Mouse (Mus musculus) myocyte (in vitro differentiated cells): ENCODE results near the gene Oxgr1.

Experiments
- E2F4 ChIP-seq: IDR thresholded peaks from one replicate; pipeline ENCODE4 v1.6.1; 2011; ENCODE audit warnings: mild to moderate bottlenecking, control low read depth, moderate library complexity; ENCODE audit not compliant: insufficient read depth
- POLR2A ChIP-seq: IDR thresholded peaks from one replicate; pipeline ENCODE4 v1.6.1; 2011; ENCODE audit warnings: low read depth, mild to moderate bottlenecking, control low read depth, moderate library complexity; ENCODE audit not compliant: insufficient read length
- SRF ChIP-seq: IDR thresholded peaks from one replicate; pipeline ENCODE4 v1.6.1; 2011; ENCODE audit warnings: low read depth; ENCODE audit not compliant: control insufficient read depth, insufficient read length

DNA sequence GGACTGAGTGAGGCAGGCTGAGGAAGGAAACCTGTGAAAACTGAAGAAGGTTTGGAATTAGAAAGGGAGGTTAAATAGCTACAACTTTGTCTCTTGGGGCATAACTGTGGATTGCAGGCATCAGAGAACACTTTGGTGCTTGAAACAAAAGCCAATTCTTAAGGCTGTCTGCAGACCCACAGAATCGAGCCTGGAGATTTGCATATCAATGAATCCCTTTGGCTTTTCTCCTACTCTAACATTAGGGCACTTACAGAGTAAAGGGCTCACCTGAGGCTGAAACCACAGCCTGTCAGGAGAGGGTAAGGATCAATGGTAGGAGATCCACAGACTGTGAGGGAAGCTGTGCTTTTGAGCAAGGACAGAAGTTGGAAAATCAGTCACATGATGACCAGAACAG, 8.8 kb downstream of the Oxgr1 start:
- TF ChIP-seq SRF: no peak
- TF ChIP-seq E2F4: no peak
- no peak for TF ChIP-seq POLR2A
